Mouse (Mus musculus) cerebellum, adult 2 months (tissue): ENCODE data around the gene Slc6a2.
A peak's percentile ranks its signal among the peaks of the same experiment; 100 is the strongest.

Experiments
- CTCF ChIP-seq: fragments of 200-500 bp; IDR thresholded peaks from 2 replicates; pipeline ENCODE4 v1.5.1; 2011; ENCODE audit warnings: low read depth, mild to moderate bottlenecking, control low read depth, low read length, moderate library complexity, borderline replicate concordance; ENCODE audit not compliant: insufficient read depth
- POLR2A ChIP-seq: fragments of 200-500 bp; IDR thresholded peaks from 2 replicates; pipeline ENCODE4 v1.6.1; 2011; ENCODE audit warnings: low read length, control low read depth, borderline replicate concordance; ENCODE audit not compliant: insufficient read depth

GRCm38 (mm10) chr8:93011439-93011838 is 51.6 kb downstream of the Slc6a2 start:
- peak; percentile 93 for TF ChIP-seq CTCF
- no peak for TF ChIP-seq POLR2A
